Mouse (Mus musculus) cerebellum, postnatal 10 days (tissue): ENCODE results near the gene Cmpk2.
"Not testable (repeated sequence)": the region's sequence is repeated elsewhere in the genome, so short reads cannot be mapped to it uniquely, and the experiment has no call there.

Experiments used
- DNase-seq, 2 experiments: peaks; one replicate each; pipeline ENCODE4 v3.0.0; 2021; ENCODE audit warnings: mixed read lengths in 2 of 2

The Cmpk2 gene

GRCm38 (mm10) chr12:26469098-26470041 is at the start of gene Cmpk2:
Cmpk2 (plus strand) TSS chr12:26469204.
- DNase-seq: peak; percentile 89

- DNase-seq: peak; percentile 55 to 81
These were observed 44.2 kb upstream of the Cmpk2 start for GRCm38 (mm10) chr12:26424841-26425240.

- DNase-seq: not testable (repeated sequence)
These were observed 40.2 kb upstream of the Cmpk2 start for GRCm38 (mm10) chr12:26428771-26429170.

- no peak for DNase-seq
These were observed 32.7 kb upstream of the Cmpk2 start for GRCm38 (mm10) chr12:26436334-26436733.

- peak; percentile 51 to 63 for DNase-seq
These were observed 31.1 kb upstream of the Cmpk2 start for GRCm38 (mm10) chr12:26437950-26438349.

GRCm38 (mm10) chr12:26439366-26439765 is 29.6 kb upstream of the Cmpk2 start:
- DNase-seq: no peak

GRCm38 (mm10) chr12:26444054-26444453 is 24.9 kb upstream of the Cmpk2 start:
- peak; percentile 86 to 88 for DNase-seq

GRCm38 (mm10) chr12:26444511-26444910 is 24.5 kb upstream of the Cmpk2 start:
- DNase-seq: no peak

GRCm38 (mm10) chr12:26446377-26447045 is 22.5 kb upstream of the Cmpk2 start:
- DNase-seq: no peak

GRCm38 (mm10) chr12:26449483-26449882 is 19.5 kb upstream of the Cmpk2 start:
- DNase-seq: no peak

DNA sequence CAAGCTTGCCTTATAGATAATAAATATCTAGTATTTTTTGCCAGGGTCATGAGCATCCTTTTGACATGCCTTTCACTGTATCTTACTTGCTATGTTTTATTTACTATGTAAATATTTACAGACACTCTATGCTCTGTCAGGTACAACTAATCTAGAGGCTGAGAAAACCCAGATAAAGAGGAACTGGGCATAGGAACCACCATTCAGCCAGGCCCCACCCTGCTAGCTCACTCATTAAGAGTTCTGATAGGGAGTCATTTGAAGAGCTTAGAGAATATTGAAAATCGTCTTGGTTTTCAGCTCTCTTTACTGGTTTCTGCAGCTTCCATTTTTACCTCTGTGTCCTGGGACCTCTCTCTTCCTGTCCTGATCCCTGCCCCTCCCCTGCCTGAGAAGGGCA is 17.9 kb upstream of the Cmpk2 start:
- no peak for DNase-seq

DNA sequence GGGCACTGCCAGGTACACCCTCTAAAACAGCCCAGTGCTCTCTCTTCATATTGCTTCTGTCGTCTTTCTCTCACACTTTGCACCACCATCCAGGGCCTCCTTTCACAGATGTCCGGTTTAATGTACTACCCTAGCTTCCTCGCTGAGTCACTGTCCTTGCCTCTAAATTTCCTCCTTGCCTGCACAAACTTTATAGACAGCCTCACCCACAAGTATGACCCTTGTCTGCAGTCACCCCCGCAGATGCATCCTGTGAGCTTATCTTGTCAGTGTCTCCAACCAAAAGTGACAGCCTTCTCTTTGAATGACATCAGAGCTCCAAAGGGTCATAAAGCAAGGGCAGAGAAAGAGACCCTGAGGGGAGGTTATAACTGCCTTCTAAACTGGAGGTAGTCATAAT is 16.1 kb upstream of the Cmpk2 start:
- DNase-seq: no peak

DNA sequence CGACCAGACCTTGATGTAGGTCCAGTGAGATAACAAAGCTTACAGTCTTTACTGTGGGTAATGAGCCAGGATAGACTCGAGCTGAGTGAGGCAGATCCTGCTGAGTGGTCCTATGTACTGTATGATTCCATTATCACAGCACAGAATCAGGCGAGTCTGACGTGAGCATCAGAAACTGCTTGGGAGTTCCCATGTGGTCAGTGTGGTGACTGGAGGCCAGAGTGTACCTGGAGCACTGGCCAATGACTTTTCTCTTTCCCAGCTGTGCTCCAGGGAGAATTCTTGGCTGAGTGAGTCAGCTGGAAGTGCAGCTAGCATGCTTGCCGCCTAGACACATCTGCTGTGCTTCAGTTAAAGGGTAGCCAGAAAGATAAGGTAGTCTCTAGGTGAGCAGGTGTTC is 14.3 kb upstream of the Cmpk2 start:
- no peak for DNase-seq

GRCm38 (mm10) chr12:26456028-26456698 is 12.8 kb upstream of the Cmpk2 start, which contains the start of gene Rsad2:
Rsad2 (minus strand) TSS chr12:26456452.
- peak; percentile 49 to 61 for DNase-seq

DNA sequence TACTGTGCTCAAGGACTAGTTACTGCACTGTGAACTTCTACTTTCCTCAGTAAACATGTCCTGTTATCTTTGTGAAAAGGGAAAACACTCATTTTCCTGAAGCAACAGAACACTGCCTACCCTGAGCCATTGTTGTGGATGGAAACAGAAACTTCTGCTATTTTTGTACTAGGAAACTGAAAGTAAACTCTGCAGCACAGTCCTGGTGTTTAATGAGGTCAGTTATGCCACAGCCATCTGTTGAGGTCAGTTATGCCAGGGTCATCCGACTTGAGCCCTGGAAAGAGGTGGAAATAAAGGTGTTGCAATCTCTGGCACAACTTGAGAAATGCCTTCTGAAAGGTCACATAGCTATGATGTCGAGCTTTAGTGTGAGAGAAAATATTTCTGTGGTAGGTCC is 8.9 kb upstream of the Cmpk2 start:
- no peak for DNase-seq

- no peak for DNase-seq
These were observed 3.4 kb upstream of the Cmpk2 start for GRCm38 (mm10) chr12:26465600-26465999.

DNA sequence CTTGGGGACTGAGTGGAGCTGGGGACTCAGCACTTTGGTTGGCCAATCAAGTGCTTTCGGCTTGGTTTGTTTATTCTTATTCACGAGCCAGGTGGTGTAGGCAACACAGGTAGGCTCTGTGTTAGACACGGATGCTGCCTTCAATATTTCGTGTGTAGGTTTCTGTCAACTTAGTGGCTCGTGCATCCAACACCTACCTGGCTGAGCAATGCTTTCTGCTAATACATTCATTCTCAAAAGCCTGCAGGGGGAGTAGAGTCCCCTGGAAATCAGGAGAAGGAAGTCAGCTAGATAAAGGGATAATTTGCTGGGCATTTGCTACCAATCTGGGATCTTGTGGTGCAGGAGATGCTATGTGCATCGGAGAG is 1.0 kb downstream of the Cmpk2 start:
- DNase-seq: peak in 1 of 2 experiments; percentile 42

DNA sequence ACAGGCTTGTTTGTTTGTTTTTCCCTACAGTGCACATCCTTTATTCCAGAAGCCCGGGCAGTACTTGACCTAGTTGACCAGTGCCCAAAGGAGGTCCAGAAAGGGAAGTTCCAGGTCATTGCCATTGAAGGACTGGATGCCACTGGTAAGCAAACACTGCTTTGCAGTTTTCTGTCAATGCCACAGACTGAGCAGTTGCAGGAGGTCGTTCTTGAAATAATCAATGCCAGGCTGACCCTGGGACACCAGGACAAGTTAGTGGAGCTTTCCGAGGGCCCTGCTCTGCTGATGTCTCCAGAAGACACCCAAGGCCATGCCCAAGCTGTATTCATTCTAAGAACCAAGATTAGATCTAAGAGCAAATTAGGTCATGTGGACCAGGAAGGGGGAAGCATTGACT is 2.4 kb downstream of the Cmpk2 start:
- no peak for DNase-seq

- no peak for DNase-seq
These were observed 3.9 kb downstream of the Cmpk2 start for GRCm38 (mm10) chr12:26472770-26473481.

GRCm38 (mm10) chr12:26473746-26474145 is 4.7 kb downstream of the Cmpk2 start:
- no peak for DNase-seq

DNA sequence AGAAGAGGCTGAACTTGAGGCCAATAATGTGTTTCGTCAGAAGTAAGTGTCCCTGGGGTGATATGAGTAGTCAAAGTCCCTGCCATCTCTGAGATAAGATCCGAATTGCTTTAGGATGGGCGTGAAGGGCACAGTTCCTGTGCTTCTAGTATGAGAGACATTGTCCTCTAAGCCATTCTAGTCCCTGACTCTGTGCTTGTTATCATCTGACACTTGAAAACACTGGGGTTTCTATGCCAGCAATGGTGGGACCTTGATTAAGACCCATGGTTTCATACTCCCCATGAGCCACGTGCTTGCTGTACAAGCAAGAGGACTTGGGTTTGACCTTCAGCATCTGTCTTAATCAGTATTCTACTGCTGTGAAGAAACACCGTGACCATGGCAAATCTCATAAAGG is 8.2 kb downstream of the Cmpk2 start:
- DNase-seq: no peak

- DNase-seq: no peak
These were observed 9.4 kb downstream of the Cmpk2 start for GRCm38 (mm10) chr12:26478196-26479004.
